Mouse (Mus musculus) layer of hippocampus, adult 9-10 months (tissue): Measurements from ENCODE around the gene Rhebl1.

Experiments
- DNase-seq: peaks from one replicate; pipeline ENCODE4 v3.0.0; 2022; ENCODE audit warnings: low spot score

The Rhebl1 gene

DNA sequence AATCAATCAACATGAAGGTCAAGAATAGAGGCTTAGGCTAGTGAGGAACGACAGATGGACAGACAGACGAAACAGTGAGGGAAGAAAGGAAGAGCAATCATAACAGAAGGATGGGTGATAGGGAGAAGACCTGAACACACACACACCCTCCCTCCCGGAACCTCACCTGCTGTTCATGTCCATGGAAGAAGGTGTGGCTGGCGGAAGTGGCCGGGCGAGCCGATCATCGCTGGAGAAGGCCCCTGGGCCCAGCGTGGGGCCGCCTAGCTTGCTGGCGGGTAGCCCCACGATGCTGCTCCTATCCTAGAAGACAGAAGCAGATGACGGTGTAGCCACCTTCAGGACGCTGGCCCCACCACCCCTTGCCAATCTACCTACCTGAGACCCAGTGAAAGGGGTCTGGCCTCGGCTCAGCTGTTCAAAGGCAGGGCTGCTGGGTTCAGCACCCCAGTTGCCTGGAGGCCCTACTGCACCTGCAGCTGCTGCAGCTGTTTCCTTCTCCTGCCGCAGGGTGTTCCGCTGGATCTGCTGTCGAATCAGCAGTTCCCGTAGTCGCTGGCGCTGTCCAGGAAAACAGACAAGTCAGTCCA is 43.0 kb downstream of the Rhebl1 start:
- DNase-seq = no peak

GRCm38 (mm10) chr15:98850668-98851067 is 43.7 kb downstream of the Rhebl1 start:
- no peak for DNase-seq

GRCm38 (mm10) chr15:98849956-98850600 is 44.3 kb downstream of the Rhebl1 start:
- DNase-seq = no peak

- no peak for DNase-seq
Observed at GRCm38 (mm10) chr15:98849165-98849564, 45.2 kb downstream of the Rhebl1 start.

DNA sequence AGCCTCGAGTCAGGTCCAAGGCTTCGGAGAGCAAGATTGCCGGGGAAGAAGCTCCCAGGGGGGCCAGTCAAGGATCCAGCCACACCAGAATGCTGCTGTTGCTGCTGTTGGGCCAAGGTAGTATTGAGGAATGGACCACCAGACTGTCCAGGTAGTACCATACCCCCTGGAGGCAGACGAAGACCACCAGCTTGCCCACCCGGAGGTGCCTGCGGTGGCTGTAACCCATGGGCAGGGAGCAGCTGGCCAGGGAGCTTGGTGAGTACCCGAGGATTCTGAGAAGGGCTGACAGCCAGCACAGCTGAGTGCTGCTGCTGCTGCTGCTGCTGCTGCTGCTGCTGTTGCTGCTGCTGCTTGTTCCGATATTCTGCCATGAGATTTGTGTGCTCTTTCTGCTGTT is 48.2 kb downstream of the Rhebl1 start:
- no peak for DNase-seq

GRCm38 (mm10) chr15:98845149-98845548 is 49.2 kb downstream of the Rhebl1 start:
- DNase-seq = no peak

DNA sequence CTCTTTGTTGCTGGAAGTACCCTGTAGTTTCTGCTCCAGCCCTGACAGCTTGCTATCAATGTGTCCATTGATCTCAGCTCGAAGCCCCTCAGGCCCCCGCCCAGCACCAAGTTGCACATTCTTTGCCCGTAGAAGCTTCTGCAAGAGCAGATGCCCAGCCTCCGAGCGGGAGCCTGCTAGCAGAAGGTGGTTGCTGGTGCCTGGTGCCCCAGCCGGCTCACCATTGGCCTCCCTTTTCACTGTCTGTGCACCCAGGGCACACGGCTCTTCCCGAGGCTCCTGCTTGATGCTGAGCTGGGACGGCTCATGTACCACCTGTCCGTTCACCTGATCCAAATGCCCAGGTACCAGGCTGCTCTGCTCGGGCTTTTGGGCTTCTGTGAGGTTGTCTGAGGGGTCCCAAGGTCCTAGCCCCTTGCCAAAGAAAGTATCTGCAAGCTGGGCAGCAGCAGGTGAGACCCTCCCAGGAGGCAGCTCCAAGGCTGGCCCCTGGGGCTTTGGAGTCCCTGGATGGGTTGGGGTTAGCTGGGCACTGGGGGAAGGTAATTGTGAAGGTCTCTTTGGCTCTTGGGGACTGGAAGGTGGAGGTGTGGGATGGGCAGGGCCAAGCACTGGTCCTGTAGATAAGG is 50.6 kb downstream of the Rhebl1 start:
- no peak for DNase-seq

- no peak for DNase-seq
Observed at GRCm38 (mm10) chr15:98839671-98840585, 54.4 kb downstream of the Rhebl1 start.

DNA sequence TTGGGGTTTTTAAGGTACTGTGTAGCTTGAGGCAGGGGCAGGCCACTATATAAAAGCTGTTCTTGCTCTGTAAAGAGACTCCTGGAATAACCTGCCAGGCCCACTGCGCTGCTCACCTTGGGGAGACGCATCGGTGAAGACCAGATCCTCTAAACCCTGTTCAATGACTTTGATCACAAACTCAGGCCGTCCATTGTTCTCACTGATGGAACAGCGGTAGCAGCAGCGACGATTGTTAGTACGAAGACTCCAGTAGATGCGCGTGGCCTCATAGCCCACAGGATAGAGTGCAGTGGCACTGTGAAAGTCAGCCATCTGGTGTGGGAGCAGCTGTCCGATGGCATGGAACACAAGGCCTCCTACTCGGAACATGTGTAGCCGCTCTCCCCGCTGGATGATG is 55.2 kb downstream of the Rhebl1 start:
- DNase-seq = no peak

- no peak for DNase-seq
Observed at GRCm38 (mm10) chr15:98837743-98838103, 56.6 kb downstream of the Rhebl1 start.

GRCm38 (mm10) chr15:98837006-98837742 is 57.2 kb downstream of the Rhebl1 start:
- DNase-seq = no peak

GRCm38 (mm10) chr15:98835291-98835690 is 59.0 kb downstream of the Rhebl1 start:
- no peak for DNase-seq

GRCm38 (mm10) chr15:98834059-98834458 is 60.3 kb downstream of the Rhebl1 start:
- no peak for DNase-seq

GRCm38 (mm10) chr15:98833281-98833680 is 61.1 kb downstream of the Rhebl1 start:
- DNase-seq = no peak

GRCm38 (mm10) chr15:98832161-98833058 is 61.9 kb downstream of the Rhebl1 start:
- DNase-seq = no peak

DNA sequence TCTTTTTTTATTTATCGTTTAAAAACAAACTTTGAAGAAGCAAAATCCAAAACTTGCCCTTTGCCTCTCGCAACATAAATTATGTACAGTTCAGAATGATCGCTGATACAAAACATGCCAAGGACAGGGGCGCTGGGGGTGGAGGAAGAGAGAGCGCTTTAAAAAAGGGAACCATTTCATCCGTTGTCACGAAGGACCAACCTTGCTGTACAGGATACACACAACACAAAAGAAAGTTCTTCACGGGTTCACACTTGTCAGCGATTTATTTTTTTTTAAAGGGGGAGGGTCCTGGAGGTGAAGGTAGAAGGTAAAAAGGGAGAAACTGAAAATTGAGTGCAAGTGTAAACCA is 62.7 kb downstream of the Rhebl1 start:
- no peak for DNase-seq

GRCm38 (mm10) chr15:98830736-98831683 is 63.3 kb downstream of the Rhebl1 start, which contains the start of gene Prkag1:
Gene Prkag1, minus strand, starts transcription at chr15:98831521.
- DNase-seq = peak; percentile 75
